Mouse (Mus musculus) intestine, embryonic 16.5 days (tissue): Measurements from ENCODE around the gene Gls2. TPM values are rescaled to one million over a fixed set of nuclear protein-coding genes. Genes with fewer than 3 reads are reported as not detected.

Source experiments
- ATAC-seq: fragments of 200-750 bp; cut with Nextera tagmentation; 2 replicates; pipeline ENCODE4 v1.8.0; 2017; ENCODE audit warnings: moderate TSS enrichment, moderate library complexity
- H3K27ac ChIP-seq: fragments of 300-500 bp; sonication (generic); 2 replicates; pipeline ENCODE4 v1.5.1; 2014; ENCODE audit warnings: mild to moderate bottlenecking, low read length
- H3K27me3 ChIP-seq: fragments of 300-500 bp; sonication (generic); replicated peaks from 2 replicates; pipeline ENCODE4 v1.6.1; 2014; ENCODE audit warnings: low read length, control low read depth, mixed read lengths; ENCODE audit not compliant: control insufficient read depth, insufficient read depth
- H3K36me3 ChIP-seq: fragments of 300-500 bp; sonication (generic); 2 replicates; pipeline ENCODE4 v1.6.1; 2014; ENCODE audit warnings: low read length, control low read depth; ENCODE audit not compliant: control insufficient read depth, insufficient read depth
- H3K4me1 ChIP-seq: fragments of 300-500 bp; sonication (generic); 2 replicates; pipeline ENCODE4 v1.6.1; 2014; ENCODE audit warnings: low read length, control low read depth, mixed read lengths; ENCODE audit not compliant: control insufficient read depth, insufficient read depth
- H3K4me2 ChIP-seq: fragments of 300-500 bp; sonication (generic); 2 replicates; pipeline ENCODE4 v1.6.1; 2014; ENCODE audit warnings: low read depth, low read length, control low read depth
- H3K4me3 ChIP-seq: fragments of 300-500 bp; sonication (generic); 2 replicates; pipeline ENCODE4 v1.5.1; 2014; ENCODE audit warnings: mild to moderate bottlenecking, low read length
- H3K9ac ChIP-seq: fragments of 300-500 bp; sonication (generic); 2 replicates; pipeline ENCODE4 v1.6.1; 2014; ENCODE audit warnings: low read depth, low read length
- H3K9me3 ChIP-seq: fragments of 300-500 bp; sonication (generic); 2 replicates; pipeline ENCODE4 v1.6.1; 2016; ENCODE audit warnings: low read length, control low read depth; ENCODE audit not compliant: control insufficient read depth
- WGBS: fragments of 180-500 bp; shearing (Covaris S2); extraction: QIAGEN DNeasy Blood & Tissue Kit; methylation state at CpG from one replicate; pipeline ENCODE4 v1.1.7; 2014; 5-methylcytosine and 5-hydroxymethylcytosine counted together
- polyA plus RNA-seq: library from polyadenylated mRNA; unstranded; fragments of >200 nt; fragmentation: Nextera tagmentation; extraction: Ambion mirVana; gene quantifications from 2 replicates; pipeline ENCODE4 v1.2.1, GENCODE M21; 2015

The Gls2 gene
- polyA plus RNA-seq, 1 experiment from 2014 or later, result 2.2 TPM

GRCm38 (mm10) chr10:128258953-128259352, 64.7 kb downstream of the Gls2 start:
- H3K36me3 ChIP-seq, result no peaks in the 10 kb centered on the region
- WGBS, result 73% methylated on average over 4 of the region's 4 CpGs
- no peak overlapping the region for H3K27ac ChIP-seq
- no peaks in the 10 kb centered on the region for H3K9me3 ChIP-seq
- H3K27me3 ChIP-seq, result no peaks in the 10 kb centered on the region
- no peaks in the 10 kb centered on the region for H3K4me1 ChIP-seq
- H3K9ac ChIP-seq, result no peak overlapping the region
- H3K4me3 ChIP-seq, result no peak overlapping the region
- no peak overlapping the region for H3K4me2 ChIP-seq
- no peak for ATAC-seq

Other genes with a start within 250 kb of the Gls2 start
- 0.22 and 0.76 TPM in 2 replicates for gene Hsd17b6, start 186.8 kb upstream of the Gls2 start, polyA plus RNA-seq
- 56.3 and 66.1 TPM in 2 replicates for gene Prim1, start 179.3 kb upstream of the Gls2 start, polyA plus RNA-seq
- gene Naca, start 158.9 kb upstream of the Gls2 start, polyA plus RNA-seq, result 686 and 732 TPM in 2 replicates
- 371 and 401 TPM in 2 replicates for gene Ptges3, start 135.5 kb upstream of the Gls2 start, polyA plus RNA-seq
- 3,551 and 3,599 TPM in 2 replicates for gene Atp5b, start 111.2 kb upstream of the Gls2 start, polyA plus RNA-seq
- 9.6 and 10.1 TPM in 2 replicates for gene Baz2a, start 102.9 kb upstream of the Gls2 start, polyA plus RNA-seq
- gene Rbms2, start 14.2 kb upstream of the Gls2 start, polyA plus RNA-seq, result 24.9 and 25.2 TPM in 2 replicates
- 36.1 and 40.1 TPM in 2 replicates for gene Spryd4, start 17.4 kb downstream of the Gls2 start, polyA plus RNA-seq
- 0.06 TPM in 1 of 2 replicates, not detected in the other for gene Mip, start 31.4 kb downstream of the Gls2 start, polyA plus RNA-seq
- gene Timeless, start 37.6 kb downstream of the Gls2 start, polyA plus RNA-seq, result 29.0 and 33.3 TPM in 2 replicates
- 0.18 and 0.20 TPM in 2 replicates for gene Apon, start 59.6 kb downstream of the Gls2 start, polyA plus RNA-seq
- 1.5 and 3.5 TPM in 2 replicates for gene Apof, start 74.2 kb downstream of the Gls2 start, polyA plus RNA-seq
- gene Stat2, start 76.1 kb downstream of the Gls2 start, polyA plus RNA-seq, result 16.4 and 18.0 TPM in 2 replicates
- gene Il23a, start 104.3 kb downstream of the Gls2 start, polyA plus RNA-seq, result 0.44 and 0.53 TPM in 2 replicates
- 24.7 and 25.5 TPM in 2 replicates for gene Pan2, start 108.9 kb downstream of the Gls2 start, polyA plus RNA-seq
- gene Cnpy2, start 128.0 kb downstream of the Gls2 start, polyA plus RNA-seq, result 295 and 297 TPM in 2 replicates
- gene Cs, start 143.3 kb downstream of the Gls2 start, polyA plus RNA-seq, result 334 and 347 TPM in 2 replicates
- gene Coq10a, start 174.5 kb downstream of the Gls2 start, polyA plus RNA-seq, result 2.5 and 3.3 TPM in 2 replicates
- gene Ankrd52, start 182.7 kb downstream of the Gls2 start, polyA plus RNA-seq, result 6.7 and 7.2 TPM in 2 replicates
- gene Slc39a5, start 206.8 kb downstream of the Gls2 start, polyA plus RNA-seq, result 207 and 242 TPM in 2 replicates
- gene Nabp2, start 217.0 kb downstream of the Gls2 start, polyA plus RNA-seq, result 104 TPM in 2 replicates
- 43.2 and 43.3 TPM in 2 replicates for gene Rnf41, start 217.2 kb downstream of the Gls2 start, polyA plus RNA-seq